Mouse (Mus musculus): ENCODE measurements around the gene Rbl2. TPM values are rescaled to one million over a fixed set of nuclear protein-coding genes. Genes with fewer than 3 reads are reported as not detected.
A peak's percentile ranks its signal among the peaks of the same experiment; 100 is the strongest.

Rbl2 gene
- total and polyA plus RNA-seq, 2 experiments, result 10.5 to 36.8 TPM

DNA sequence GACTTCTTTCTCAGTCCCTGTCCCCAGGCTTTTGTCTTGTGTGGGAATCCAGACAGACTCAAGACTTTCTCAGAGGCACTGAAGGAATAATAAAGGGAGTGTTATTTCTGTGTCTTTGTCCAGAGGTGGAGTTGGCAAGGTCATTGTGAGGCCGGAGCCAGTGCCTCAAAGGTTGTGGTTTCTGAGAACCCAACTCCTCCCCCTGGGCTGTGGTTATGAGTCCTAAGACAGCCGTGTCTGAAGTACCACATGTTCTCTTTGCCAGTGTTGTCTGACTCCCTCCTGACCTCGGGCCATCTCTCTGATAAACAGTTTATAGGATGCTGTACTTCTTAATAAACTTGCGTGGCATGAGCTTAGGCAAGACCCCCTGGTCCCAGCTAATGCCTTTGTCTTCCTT, 4.7 kb upstream of the Rbl2 start:
- 73% methylated on average over 4 of the region's 4 CpGs for WGBS
- Histone ChIP-seq H3K79me2 (ENCODE audit: control insufficient read depth, insufficient read depth, low read length) (no peaks in the 10 kb centered on the region), H3K4me3 (ENCODE audit: insufficient read depth, low read depth, low read length) (no peak overlapping the region), H3K4me1 (ENCODE audit: control insufficient read depth, insufficient read depth, low read length) (no peaks in the 10 kb centered on the region), H3K9ac (ENCODE audit: low read depth, low read length) (no peak overlapping the region), H3K36me3 (ENCODE audit: control insufficient read depth, insufficient read depth, low read length) (no peaks in the 10 kb centered on the region), H3K27me3 (ENCODE audit: control insufficient read depth, insufficient read depth, low read length) (no peaks in the 10 kb centered on the region), H3K27ac (replicated peaks; ENCODE audit: insufficient read depth, low read depth, low read length) (no peak overlapping the region)
- DNase-seq (ENCODE audit: extremely low read depth, low read depth, low spot score), result no peak
- TF ChIP-seq CTCF (IDR thresholded peaks at IDR 0.05; ENCODE audit: low read depth, low read length) (no peak), POLR2A (IDR thresholded peaks at IDR 0.05; ENCODE audit: extremely low read depth, insufficient read depth, low read length) (no peak)

DNA sequence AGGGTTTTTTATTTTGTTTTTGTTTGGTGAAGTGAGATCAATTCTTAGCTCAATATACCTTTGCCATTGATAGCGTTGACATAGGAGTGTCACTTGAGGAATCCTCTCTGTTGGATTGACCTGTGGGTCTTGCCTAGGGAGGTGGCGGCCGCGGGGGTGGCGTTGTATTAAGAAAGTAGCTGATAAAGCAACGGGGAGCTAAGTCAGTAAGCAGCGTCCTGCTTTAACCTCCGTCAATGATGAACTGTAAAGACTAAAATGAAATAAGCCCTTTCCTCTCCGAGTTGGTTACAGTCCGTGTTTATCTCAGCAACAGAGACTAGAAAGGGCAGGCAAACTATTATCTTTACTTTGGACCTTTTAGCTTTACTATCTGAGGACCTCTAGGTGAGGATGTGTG, 450 bp upstream of the Rbl2 start:
- Histone ChIP-seq H3K4me1 (ENCODE audit: control insufficient read depth, insufficient read depth, low read length) (peaks cover 7% of the 10 kb centered on the region), H3K9ac (ENCODE audit: low read depth, low read length) (peak overlapping the region; percentile 42; the same call in 1 of the 2 replicates), H3K27me3 (ENCODE audit: control insufficient read depth, insufficient read depth, low read length) (no peaks in the 10 kb centered on the region), H3K36me3 (ENCODE audit: control insufficient read depth, insufficient read depth, low read length) (peaks cover 2% of the 10 kb centered on the region; the same call in 1 of the 2 replicates), H3K4me3 (ENCODE audit: insufficient read depth, low read depth, low read length) (peak overlapping the region; percentile 93; the same call in 1 of the 2 replicates), H3K79me2 (ENCODE audit: control insufficient read depth, insufficient read depth, low read length) (peaks cover 10% of the 10 kb centered on the region), H3K27ac (replicated peaks; ENCODE audit: insufficient read depth, low read depth, low read length) (peak overlapping the region; percentile 46; the same call in 1 of the 2 replicates)
- DNase-seq (ENCODE audit: extremely low read depth, low read depth, low spot score), result no peak
- no peak for TF ChIP-seq POLR2A (IDR thresholded peaks at IDR 0.05; ENCODE audit: extremely low read depth, insufficient read depth, low read length)
- 3% methylated on average over 10 of the region's 10 CpGs for WGBS

DNA sequence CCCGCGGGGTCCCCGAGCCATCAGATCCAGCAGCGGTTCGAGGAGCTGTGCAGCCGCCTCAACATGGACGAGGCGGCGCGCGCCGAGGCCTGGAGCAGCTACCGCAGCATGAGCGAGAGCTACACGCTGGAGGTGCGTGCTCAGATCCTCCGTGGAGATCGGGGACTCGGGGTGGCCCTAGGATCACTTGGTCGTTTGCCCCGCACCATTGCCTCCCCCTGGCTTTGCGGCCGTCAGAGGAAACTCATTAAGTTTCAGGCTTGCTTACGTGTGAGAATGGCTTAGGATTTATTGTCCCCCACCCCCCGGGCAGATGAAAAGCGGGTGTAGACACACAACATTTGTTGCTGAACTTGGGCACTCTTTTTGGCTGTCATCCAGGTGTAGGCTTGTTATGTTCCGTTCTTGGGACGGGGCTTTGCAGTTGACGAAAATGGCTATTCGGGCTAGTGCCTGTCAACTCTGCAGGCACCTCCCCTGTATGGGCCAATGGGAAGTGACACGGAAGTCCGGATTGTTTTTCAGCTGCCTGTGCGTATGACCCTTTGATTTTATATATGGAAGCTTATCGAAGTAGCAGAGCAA, 510 bp downstream of the Rbl2 start:
- no peaks in the 10 kb centered on the region for H3K27me3 ChIP-seq (ENCODE audit: control insufficient read depth, insufficient read depth, low read length)
- peak overlapping the region; percentile 87 for H3K27ac ChIP-seq (replicated peaks; ENCODE audit: insufficient read depth, low read depth, low read length)
- H3K79me2 ChIP-seq (ENCODE audit: control insufficient read depth, insufficient read depth, low read length), result peaks cover 10% of the 10 kb centered on the region
- TF ChIP-seq CTCF (IDR thresholded peaks at IDR 0.05; ENCODE audit: low read depth, low read length) (no peak), POLR2A (IDR thresholded peaks at IDR 0.05; ENCODE audit: extremely low read depth, insufficient read depth, low read length) (no peak)
- H3K9ac ChIP-seq (ENCODE audit: low read depth, low read length), result peak overlapping the region; percentile 93
- peak overlapping the region; percentile 93 for H3K4me3 ChIP-seq (ENCODE audit: insufficient read depth, low read depth, low read length)
- DNase-seq (ENCODE audit: extremely low read depth, low read depth, low spot score), result peak; percentile 96
- peaks cover 7% of the 10 kb centered on the region for H3K4me1 ChIP-seq (ENCODE audit: control insufficient read depth, insufficient read depth, low read length)
- H3K36me3 ChIP-seq (ENCODE audit: control insufficient read depth, insufficient read depth, low read length), result peaks cover 5% of the 10 kb centered on the region; the same call in 1 of the 2 replicates
- under 1% methylated on average over 34 of the region's 34 CpGs for whole genome bisulfite sequencing

GRCm38 (mm10) chr8:91077077-91077867, 7.4 kb downstream of the Rbl2 start:
- no peak overlapping the region for H3K4me3 ChIP-seq (ENCODE audit: insufficient read depth, low read depth, low read length)
- H3K9ac ChIP-seq (ENCODE audit: low read depth, low read length), result no peak overlapping the region
- H3K27ac ChIP-seq (replicated peaks; ENCODE audit: insufficient read depth, low read depth, low read length), result no peak overlapping the region
- no peak for DNase-seq (ENCODE audit: extremely low read depth, low read depth, low spot score)
- WGBS, result 96% methylated on average over 12 of the region's 12 CpGs
- H3K79me2 ChIP-seq (ENCODE audit: control insufficient read depth, insufficient read depth, low read length), result no peaks in the 10 kb centered on the region; the same call in 1 of the 2 replicates
- H3K27me3 ChIP-seq (ENCODE audit: control insufficient read depth, insufficient read depth, low read length), result no peaks in the 10 kb centered on the region
- H3K36me3 ChIP-seq (ENCODE audit: control insufficient read depth, insufficient read depth, low read length), result peaks cover 42% of the 10 kb centered on the region
- H3K4me1 ChIP-seq (ENCODE audit: control insufficient read depth, insufficient read depth, low read length), result no peaks in the 10 kb centered on the region
- TF ChIP-seq POLR2A (IDR thresholded peaks at IDR 0.05; ENCODE audit: extremely low read depth, insufficient read depth, low read length) (no peak), CTCF (IDR thresholded peaks at IDR 0.05; ENCODE audit: low read depth, low read length) (no peak)

DNA sequence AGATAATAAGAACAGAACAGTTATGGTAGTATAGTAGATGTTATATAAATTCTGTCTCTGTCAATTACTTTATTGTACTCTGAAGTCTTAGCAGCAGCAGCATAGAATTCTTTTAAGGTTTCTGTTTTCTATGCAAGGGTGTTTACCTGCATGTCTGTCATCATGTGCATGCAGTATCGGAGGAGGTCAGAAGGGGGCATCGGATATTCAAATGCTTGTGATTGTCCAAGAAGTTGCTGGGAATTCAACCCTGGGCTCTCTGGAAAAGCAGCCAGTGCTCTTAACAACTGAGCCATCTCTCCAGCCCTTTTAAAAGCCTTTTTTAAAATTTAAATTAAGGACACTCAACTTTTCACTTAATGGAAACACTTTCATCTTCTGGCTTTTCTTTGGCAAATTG, 9.8 kb downstream of the Rbl2 start:
- Histone ChIP-seq H3K36me3 (ENCODE audit: control insufficient read depth, insufficient read depth, low read length) (peaks cover 56% of the 10 kb centered on the region), H3K27me3 (ENCODE audit: control insufficient read depth, insufficient read depth, low read length) (no peaks in the 10 kb centered on the region), H3K4me3 (ENCODE audit: insufficient read depth, low read depth, low read length) (no peak overlapping the region), H3K27ac (replicated peaks; ENCODE audit: insufficient read depth, low read depth, low read length) (no peak overlapping the region), H3K9ac (ENCODE audit: low read depth, low read length) (no peak overlapping the region), H3K79me2 (ENCODE audit: control insufficient read depth, insufficient read depth, low read length) (no peaks in the 10 kb centered on the region; the same call in 1 of the 2 replicates), H3K4me1 (ENCODE audit: control insufficient read depth, insufficient read depth, low read length) (no peaks in the 10 kb centered on the region)
- WGBS, result 96% methylated on average over 2 of the region's 2 CpGs
- no peak for TF ChIP-seq POLR2A (IDR thresholded peaks at IDR 0.05; ENCODE audit: extremely low read depth, insufficient read depth, low read length)
- TF ChIP-seq CTCF (IDR thresholded peaks at IDR 0.05; ENCODE audit: low read depth, low read length), result no peak
- DNase-seq (ENCODE audit: extremely low read depth, low read depth, low spot score), result no peak

- DNase-seq (ENCODE audit: extremely low read depth, low read depth, low spot score), result no peak
- no peak for TF ChIP-seq CTCF (IDR thresholded peaks at IDR 0.05; ENCODE audit: low read depth, low read length)
- TF ChIP-seq POLR2A (IDR thresholded peaks at IDR 0.05; ENCODE audit: extremely low read depth, insufficient read depth, low read length), result no peak
- Histone ChIP-seq H3K4me3 (ENCODE audit: insufficient read depth, low read depth, low read length) (no peak overlapping the region), H3K4me1 (ENCODE audit: control insufficient read depth, insufficient read depth, low read length) (no peaks in the 10 kb centered on the region), H3K79me2 (ENCODE audit: control insufficient read depth, insufficient read depth, low read length) (no peaks in the 10 kb centered on the region; the same call in 1 of the 2 replicates), H3K27ac (replicated peaks; ENCODE audit: insufficient read depth, low read depth, low read length) (no peak overlapping the region), H3K9ac (ENCODE audit: low read depth, low read length) (no peak overlapping the region), H3K27me3 (ENCODE audit: control insufficient read depth, insufficient read depth, low read length) (no peaks in the 10 kb centered on the region), H3K36me3 (ENCODE audit: control insufficient read depth, insufficient read depth, low read length) (peaks cover 58% of the 10 kb centered on the region)
- WGBS, result 77% methylated on average over 7 of the region's 7 CpGs
Measured at GRCm38 (mm10) chr8:91081911-91082310, 12.1 kb downstream of the Rbl2 start.
